Mouse (Mus musculus) left cerebral cortex, adult 8-10 months (tissue): Measurements from ENCODE around the gene Rpl29. TPM values are rescaled to one million over a fixed set of nuclear protein-coding genes. Genes with fewer than 3 reads are reported as not detected.

Experiments
- DNase-seq, 2 experiments: peaks; one replicate each; pipeline ENCODE4 v3.0.0; 2022; ENCODE audit warnings: low spot score in 2 of 2
- total RNA-seq, 4 experiments: library from RNA; stranded (reverse); gene quantifications; 2 replicates each; pipeline ENCODE4 v1.2.4; 2022

The Rpl29 gene
- total RNA-seq, 4 experiments from 2014 or later, result 266 to 312 (median 299) TPM

DNA sequence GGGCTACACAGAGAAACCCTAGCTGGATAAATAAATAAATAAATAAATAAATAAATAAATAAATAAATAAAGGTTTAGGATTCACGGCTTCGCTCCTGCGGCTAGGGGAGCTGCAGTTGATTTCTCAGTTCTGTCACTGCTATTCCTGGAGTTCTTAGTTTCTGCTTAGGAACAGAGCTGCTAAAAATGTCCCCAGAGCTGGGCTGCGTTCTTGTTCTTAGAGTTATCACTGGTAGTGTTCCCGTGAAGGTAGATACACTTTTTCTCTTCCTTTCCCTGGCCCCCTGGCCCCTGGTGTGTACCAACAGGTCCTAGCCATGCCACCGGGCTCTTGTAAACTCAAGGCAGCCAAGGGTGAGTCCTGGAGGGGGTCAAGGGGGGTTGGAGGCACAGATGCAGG, 12.4 kb upstream of the Rpl29 start:
- no peak for DNase-seq

DNA sequence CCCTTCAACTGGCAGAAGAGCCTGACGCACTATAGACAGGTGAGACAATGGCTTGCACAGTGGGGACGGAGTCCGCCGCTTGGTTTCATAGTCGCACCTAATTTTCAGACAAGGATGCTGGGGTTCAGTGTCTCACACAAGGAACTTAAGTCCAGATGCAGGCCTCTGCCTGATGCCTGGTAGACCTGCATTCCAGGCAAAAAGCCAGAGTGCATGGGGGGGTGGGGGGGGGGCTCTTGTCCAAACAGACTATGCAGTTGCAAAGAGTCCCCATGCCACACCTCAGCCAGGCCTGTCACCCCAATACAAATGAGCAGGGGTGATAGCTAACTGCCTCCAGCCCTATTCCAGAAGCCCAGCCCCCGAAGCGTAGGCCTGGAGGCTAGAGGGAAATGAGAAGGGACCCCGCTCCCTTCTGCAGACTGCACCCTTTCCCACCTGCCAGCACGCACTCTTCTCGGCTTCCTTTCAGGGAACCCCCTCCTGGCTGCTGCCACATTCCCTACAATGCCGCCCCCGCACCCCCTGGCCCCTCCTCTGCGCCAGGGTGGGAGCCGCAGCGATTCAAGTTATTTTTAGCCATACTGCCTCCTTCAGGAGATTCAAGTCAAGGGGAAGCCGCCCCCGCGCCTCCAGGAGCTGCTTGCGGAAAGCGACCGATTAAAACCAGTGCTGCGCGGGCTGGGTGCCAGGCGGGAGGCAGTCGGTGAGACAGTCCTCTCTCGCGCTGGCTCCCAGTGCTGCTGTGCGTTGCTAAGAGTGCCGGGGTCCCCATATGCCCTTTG, 11.2 kb upstream of the Rpl29 start:
- peak; percentile 85 to 99 for DNase-seq

DNA sequence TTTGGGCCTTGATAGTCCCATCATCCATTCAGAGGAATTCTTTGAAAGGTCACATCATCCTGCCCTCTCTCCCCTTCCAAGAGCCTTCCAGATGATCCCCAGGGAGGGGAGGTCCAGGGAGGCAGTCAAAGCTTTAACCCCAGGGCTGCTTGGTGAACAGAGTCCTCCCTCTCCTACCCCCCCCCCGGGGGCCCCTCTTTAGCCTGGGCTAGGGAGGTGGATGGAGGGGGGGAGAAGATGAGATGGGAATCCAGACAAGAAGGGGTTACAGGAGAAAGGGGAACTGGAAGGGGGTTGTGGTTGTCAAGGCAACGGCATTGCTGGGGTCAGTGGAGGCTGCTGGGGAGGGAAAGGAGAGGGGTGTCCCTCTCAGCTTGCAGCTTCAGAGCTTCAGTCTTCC, 8.6 kb upstream of the Rpl29 start:
- no peak for DNase-seq

DNA sequence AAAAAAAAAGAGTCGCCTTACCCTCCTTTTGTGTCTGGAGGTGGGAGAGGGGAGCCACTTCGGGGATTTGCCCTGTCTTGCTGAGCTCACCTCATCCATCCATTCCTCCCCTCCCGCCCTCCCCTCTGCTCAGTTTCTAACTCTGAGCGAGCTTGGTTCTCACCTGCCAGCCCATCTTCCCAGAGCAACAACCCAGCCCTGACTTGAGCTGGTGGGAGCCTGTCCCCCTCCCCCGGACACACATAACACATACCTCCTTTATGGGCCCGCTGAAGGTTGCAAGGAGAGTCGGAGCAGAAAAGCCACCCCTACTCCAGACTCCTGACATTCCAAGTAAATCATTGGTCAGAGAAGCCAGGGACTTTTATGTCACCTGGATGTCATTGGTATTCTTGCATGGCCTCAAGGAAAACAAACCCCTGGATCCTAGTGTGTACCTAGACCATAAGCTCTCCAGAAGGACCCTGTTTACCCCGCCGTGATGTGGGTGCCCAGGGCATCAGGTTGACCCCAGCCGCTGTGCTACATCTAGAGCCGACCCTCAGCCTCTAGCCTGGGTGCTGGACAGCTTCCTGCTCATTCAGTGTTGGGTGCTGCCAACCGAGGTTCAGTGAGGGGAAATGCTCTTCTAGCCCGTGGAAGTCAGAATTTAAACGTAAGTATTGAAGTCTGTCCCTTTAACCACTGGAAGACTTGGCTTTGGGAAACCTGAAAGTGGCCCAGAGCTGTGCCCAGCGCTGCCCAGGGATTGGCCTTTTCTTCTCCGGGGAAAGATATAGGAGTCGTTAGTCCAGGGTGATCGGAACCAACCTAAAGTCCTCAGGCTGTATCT, 8.0 kb upstream of the Rpl29 start:
- no peak for DNase-seq

DNA sequence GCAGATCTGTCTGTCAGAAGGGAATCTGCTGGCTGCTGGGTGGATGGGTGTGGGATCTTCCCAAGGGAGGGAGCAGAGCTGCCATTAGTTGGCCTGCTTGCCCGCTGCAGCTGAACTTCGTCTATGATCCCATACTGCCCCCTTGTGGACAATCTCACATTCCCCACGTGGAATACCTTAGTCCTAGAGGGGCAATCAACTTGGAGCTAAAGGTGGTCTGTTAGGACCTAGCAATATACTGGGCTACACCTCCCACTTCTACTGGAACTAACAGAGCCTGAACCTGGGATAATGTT, 7.4 kb upstream of the Rpl29 start:
- peak; percentile 74 to 78 for DNase-seq

DNA sequence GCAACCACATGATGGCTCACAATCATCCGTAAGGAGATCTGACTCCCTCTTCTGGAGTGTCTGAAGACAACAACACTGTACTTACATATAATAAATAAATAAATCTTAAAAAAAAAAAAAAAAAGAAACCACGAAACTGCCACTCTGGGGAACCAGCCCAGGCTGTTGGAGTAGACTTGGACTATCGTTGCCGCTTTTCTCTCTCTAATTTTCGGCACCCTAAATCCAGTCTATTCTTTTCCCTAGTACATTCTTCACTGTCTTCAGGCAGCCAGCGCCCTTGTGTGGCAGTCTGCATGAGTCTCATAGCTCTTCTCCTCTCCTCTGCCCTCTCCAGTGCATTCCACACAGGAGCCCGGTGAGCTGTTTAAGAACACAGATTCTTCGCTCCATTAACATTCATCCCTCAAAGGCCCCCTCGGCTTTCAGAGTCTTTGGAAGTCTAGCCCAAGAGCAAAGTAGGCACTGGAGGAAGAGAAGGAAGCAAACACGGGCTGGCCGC, 484 bp upstream of the Rpl29 start:
- DNase-seq, result no peak

DNA sequence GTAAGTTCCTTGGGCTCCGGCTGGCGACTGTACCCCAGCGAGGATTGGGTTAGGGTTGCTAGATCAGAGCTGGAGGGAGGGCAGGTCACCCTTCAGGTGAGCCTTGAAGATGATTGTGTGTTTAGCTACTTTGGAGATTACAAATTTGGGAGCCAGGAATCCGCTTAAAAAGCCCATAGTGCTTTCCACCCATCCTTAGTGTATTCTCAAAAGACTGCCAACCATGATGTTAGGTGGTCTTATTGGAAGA, 686 bp downstream of the Rpl29 start:
- no peak for DNase-seq

DNA sequence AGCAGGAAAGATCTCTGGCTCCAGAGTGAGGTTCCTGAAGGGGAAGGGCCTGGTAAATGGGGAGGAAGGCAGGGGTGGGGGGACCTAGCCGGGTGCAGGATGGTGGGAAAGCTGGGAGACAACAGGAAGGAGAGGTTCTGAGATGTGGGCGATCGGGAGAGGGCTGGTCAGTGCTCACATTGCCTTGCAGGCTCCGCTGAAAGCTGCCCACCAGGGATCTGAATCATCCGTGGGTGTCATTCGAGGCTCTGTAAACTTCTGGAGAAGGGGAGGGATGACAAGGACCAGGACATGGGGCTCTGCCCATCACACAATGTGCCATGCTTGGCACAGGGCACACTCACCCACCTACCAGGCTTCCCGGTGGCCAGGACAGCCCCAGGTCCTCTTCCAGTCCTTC, 4.1 kb downstream of the Rpl29 start:
- DNase-seq, result peak in 1 of 2 experiments; percentile 74

DNA sequence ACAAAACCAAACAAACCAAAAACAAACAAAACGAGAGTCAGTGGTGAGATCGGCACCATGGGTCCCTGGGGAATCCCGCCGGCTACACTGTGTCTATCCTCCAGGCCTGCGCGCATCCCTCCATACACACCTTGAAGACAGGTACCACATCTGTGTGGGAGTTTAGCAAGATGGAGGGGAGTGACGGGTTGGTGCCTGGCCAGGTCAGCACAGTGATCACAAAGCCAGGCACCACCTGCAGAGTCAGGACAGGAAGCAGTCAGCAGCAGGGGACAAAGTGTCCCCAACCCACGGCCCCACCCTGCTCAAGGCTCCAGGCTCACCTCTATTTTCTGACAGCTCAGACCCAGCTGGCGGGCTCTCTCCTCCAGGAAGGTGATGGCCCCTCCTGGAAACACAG, 7.3 kb downstream of the Rpl29 start:
- no peak for DNase-seq

DNA sequence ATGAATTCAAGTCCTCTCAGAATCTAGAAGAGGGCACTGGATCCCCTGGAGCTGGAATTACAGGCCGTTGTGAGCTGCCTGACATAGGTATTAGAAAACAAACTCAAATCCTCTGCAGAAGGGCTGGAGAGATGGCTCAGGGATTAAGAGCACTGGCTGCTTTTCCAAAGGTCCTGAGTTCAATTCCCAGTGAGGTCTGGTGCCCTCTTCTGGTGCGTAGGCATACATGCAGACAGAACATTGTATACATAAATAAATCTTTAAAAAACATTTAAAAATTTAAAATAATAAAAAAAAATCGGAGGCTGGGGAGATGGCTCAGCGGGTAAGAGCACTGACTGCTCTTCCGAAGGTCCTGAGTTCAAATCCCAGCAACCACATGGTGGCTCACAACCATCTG, 13.4 kb downstream of the Rpl29 start:
- DNase-seq, result no peak

DNA sequence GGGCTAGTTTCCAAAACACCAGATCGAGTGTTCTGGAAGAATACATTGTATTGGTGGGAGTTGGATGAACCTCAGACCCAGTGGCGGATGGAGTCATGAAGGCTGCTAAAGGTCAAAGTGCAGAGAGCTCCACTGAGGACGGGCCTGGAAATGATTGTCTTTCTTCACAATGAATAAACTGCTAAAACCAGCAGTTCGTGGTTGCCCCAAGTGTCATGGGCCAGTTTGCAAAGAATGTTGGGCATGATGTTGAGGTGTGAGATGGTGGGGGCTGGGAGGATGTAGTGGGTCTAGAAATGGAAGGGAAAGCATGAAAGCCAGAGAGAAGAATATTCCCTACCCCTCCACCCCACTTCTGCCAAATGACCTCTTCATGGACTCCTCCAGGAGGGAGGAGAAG, 15.6 kb downstream of the Rpl29 start:
- DNase-seq, result no peak

DNA sequence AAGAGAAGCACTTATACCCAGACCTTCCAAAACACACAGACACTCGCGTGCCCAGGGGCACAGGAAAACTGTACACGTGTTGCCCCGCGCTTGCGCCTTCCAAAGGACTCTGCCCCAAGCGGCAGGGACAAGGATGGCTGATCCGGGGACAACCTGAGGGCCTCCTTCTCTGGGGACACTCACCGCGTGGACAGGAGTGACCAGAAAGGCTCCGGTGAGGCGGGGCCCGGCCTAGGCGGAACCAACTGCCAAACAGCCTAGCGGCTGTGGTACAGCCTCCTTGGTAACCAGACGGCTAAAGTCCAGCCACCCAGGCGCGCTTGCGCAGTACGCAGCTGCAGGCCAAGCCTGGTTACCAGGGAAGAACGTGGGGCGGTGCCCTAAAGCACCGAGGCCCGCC, 18.1 kb downstream of the Rpl29 start, which contains the start of the genes Abhd14b and Abhd14a:
Gene Abhd14b, plus strand, starts transcription at position 112 of the 400 bp plus-strand sequence.
Gene Abhd14a, minus strand, starts transcription at position 331 of the 400 bp plus-strand sequence.
- peak; percentile 89 for DNase-seq

DNA sequence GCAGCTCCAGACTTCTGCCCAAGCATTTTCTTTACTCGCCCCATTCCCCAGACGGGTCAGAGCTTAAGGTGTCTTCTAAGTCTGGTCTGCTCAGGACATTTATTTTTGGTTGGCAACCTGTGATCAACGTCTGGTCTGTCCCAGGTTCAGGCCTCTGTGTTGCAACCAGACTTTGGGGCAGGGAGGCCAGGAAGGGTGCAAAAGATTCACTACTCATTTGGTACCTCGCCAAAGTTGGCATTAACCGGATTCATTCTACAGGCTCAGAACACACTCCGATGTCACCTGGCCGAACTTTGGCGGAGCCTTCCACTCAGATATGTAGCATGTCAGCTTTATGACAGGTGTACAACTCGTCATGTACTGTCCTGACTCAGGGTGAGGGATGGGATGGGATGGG, 18.7 kb downstream of the Rpl29 start:
- no peak for DNase-seq

DNA sequence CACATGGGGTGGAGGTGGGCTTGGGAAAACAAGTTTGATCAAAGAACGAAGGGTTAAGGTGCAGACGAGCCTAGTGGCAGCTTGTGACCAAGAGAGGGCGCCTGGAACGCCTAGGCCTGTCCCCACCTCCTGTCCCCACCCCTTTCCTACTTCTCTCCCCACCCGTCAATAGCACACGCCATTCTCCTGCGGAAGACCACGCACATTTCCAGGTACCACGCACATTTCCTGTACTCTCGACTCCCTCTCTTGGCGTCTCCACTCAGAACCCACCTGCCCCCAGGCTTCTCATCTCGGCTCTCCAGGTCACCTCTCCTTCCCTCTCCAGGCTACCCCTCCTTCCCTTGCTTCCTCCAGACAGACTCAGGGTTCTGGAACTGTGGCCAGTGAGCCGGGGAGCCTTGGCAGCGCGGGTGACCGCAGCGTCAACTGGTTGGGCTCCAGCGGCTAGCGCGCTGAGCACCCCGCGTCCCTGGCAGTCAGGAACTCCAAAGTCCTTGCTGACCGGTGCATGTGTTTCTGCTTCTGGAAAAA, 19.3 kb downstream of the Rpl29 start:
- peak in 1 of 2 experiments; percentile 60 for DNase-seq

DNA sequence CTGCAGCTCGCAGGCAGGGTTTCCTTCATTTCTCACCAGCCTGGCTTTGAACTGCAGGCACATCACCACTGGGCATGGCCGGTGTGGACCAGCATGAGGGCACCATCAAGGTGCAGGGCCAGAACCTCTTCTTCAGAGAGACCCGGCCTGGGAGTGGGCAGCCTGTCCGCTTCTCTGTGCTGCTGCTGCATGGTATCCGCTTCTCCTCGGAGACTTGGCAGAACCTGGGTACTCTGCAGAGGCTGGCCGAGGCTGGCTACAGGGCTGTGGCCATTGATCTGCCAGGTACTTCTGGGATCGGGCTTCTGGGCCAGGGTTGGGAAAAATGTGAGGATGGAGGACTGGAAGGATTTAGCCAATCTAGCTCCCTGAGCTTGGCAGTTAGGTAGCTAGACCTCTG, 20.7 kb downstream of the Rpl29 start:
- no peak for DNase-seq

DNA sequence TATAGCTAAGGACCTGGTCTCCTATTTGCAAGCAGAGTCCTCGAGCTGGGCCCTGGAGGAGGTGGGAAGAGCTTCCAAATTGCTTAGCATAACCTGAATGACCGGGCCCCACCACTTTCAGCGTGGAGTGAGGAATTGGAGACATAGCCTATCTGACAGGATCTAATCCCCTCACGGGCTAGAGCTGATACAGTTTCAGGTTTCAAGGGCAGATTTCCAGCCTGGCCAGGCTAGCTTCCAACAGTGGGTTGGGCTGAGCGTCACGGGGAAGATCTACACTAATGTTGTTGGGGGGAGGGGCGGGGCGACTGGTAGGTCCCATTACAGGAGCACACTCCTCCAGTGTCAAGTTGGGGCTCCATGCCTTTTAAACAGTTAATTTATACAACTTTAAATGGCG, 21.4 kb downstream of the Rpl29 start:
- DNase-seq, result no peak

DNA sequence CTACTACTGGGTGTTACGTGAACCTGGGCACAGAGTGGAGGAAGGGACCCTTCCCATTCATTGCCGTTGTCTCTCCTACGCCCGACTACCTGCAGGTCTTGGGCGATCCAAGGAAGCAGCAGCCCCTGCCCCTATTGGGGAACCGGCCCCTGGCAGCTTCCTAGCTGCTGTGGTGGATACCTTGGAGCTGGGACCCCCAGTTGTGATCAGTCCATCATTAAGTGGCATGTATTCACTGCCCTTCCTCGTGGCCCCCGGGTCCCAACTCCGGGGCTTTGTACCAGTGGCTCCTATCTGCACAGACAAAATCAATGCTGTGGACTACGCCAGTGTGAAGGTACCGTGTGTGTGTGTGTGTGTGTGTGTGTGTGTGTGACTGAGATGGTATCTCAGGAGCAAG, 22.0 kb downstream of the Rpl29 start:
- no peak for DNase-seq

DNA sequence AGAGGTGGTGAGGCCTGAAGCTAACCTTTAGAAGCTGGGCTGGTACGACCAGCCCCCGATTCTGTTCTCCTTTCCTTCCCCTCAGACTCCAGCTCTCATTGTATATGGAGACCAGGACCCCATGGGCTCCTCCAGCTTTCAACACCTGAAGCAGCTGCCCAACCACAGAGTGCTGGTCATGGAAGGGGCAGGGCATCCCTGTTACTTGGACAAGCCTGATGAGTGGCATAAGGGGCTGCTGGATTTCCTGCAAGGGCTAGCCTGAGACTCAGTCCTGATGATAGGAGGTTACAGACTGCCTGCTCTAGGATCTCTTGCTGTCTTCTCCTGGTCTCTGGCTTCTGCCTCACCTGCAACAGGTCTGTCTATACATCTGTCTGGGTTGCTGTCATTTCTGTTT, 22.6 kb downstream of the Rpl29 start:
- no peak for DNase-seq

DNA sequence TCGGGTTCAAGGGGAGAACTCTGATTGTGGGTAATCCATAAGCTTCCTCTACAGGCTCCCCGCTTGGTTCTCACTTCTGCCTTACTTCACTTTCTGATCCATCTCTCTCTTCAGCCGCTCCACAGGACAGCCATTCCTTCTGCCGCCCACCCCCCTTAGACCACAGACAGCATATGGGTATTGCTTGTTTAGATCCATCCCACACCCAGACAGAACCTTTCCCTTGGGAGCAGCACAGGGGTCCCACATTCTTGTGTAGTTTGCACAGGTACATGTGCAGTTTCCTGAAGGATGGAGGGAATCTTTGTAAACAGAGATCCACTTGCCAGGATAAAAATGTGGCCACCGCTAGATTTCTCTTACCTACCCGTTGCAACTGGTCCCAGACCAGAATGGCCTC, 23.1 kb downstream of the Rpl29 start:
- DNase-seq, result no peak

DNA sequence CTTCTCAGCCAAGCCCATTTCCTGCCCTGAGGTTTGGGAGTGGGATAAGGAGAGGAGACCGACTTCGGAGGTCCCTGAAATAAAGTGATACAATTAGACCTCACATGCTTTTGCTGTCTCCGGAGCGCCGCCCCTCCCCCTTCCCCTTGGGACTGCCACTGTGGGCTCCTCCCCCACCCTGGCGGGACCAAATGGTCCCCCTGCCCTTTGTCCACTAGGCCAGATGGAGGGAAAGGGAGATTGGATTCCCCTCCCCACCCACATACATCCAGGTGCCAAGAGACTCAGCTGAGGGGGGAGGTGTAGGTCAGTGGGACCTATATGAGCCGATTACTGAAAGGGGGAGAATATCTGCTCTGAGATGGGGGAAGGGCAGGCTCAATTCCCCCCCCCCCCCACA, 23.6 kb downstream of the Rpl29 start:
- DNase-seq, result no peak

DNA sequence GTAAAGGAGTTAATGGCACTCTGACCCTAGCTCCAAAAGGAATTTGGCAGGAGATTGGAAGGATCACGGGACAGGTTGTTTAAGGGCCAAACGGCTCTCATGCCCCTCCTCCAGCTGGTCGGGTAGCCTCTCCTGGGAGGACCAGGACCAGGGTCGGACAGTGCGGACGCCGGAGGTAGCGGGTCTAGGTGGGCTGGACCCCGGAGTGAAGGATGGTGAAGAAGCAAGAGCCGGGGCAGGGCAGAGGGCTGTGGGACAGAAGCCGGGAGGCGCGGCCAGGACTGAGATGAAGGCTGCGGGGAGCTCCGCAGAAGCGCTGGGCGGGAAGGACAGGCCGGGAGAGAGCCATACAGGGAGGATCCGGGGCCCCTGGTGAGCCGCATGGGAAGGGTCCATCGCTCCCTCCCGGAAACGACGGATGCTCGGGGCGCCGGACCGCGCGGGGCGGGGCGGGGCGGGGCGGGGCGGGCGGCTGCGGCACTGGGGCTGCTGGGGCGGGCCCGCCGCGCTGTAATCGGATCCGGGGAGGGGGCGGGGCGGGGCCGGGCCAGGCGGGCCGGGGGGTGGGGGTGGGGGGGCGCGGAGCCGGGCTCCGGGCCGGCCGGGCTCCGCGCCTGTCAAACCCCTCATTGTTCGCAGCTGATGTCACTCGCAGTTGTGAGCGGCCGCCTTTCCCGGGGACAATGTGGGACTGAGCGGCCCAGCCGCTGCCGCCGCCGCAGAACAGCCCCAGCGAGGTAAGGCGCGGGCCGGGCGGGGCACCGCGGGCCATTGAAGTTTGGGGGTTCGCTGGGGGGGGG, 24.2 kb downstream of the Rpl29 start, which contains the start of gene Pcbp4:
Gene Pcbp4, plus strand, starts transcription at position 21 of the 800 bp plus-strand sequence.
- DNase-seq, result no peak
